Mouse (Mus musculus) liver, embryonic 14.5 days (tissue): Measurements from ENCODE around the gene Hunk. TPM values are rescaled to one million over a fixed set of nuclear protein-coding genes. Genes with fewer than 3 reads are reported as not detected.

Experiments used
- ATAC-seq: fragments of 200-750 bp; cut with Nextera tagmentation; 2 replicates; pipeline ENCODE4 v1.8.0; 2017; ENCODE audit warnings: moderate number of reproducible peaks, mild to moderate bottlenecking, moderate library complexity; ENCODE audit not compliant: insufficient read depth
- DNase-seq, 3 experiments: peaks; one replicate each; pipeline ENCODE4 v3.0.0-alpha.2; 2012 to 2013; ENCODE audit warnings: low read depth in 3 of 3, low spot score in 3 of 3
- H3K27ac ChIP-seq: fragments of 300-500 bp; sonication (generic); 2 replicates; pipeline ENCODE4 v1.5.1; 2014; ENCODE audit warnings: moderate library complexity, mild to moderate bottlenecking, control low read depth, inconsistent platforms
- H3K27me3 ChIP-seq: fragments of 300-500 bp; sonication (generic); 2 replicates; pipeline ENCODE4 v1.6.1; 2014; ENCODE audit warnings: mild to moderate bottlenecking, low read length, moderate library complexity; ENCODE audit not compliant: control insufficient read depth, insufficient read depth
- H3K36me3 ChIP-seq: fragments of 300-500 bp; sonication (generic); replicated peaks from 2 replicates; pipeline ENCODE4 v1.6.1; 2014; ENCODE audit warnings: low read depth; ENCODE audit not compliant: control insufficient read depth, insufficient read depth
- H3K4me1 ChIP-seq, 2 experiments: fragments of 200-500 bp in 1 of 2; fragments of 300-500 bp in 1 of 2; sonication (generic) in 1 of 2; replicated peaks; 2 replicates each; pipeline ENCODE4 v1.6.1; 2012 to 2014; ENCODE audit warnings: antibody characterized with exemption in 1 of 2, inconsistent platforms in 1 of 2, low read length in 1 of 2; ENCODE audit not compliant: control insufficient read depth in 2 of 2, insufficient read depth in 2 of 2
- H3K4me2 ChIP-seq: fragments of 300-500 bp; sonication (generic); 2 replicates; pipeline ENCODE4 v1.6.1; 2014; ENCODE audit warnings: low read depth, mild to moderate bottlenecking, control low read depth, moderate library complexity
- H3K4me3 ChIP-seq, 2 experiments: fragments of 200-500 bp in 1 of 2; fragments of 300-500 bp in 1 of 2; sonication (generic) in 1 of 2; 2 replicates each; pipeline ENCODE4 v1.5.1; 2012 to 2014; ENCODE audit warnings: low read depth in 2 of 2, low read length in 2 of 2, mild to moderate bottlenecking in 2 of 2, control low read depth in 1 of 2, inconsistent platforms in 1 of 2, moderate library complexity in 1 of 2; ENCODE audit not compliant: insufficient read depth in 1 of 2
- H3K9ac ChIP-seq: fragments of 300-500 bp; sonication (generic); replicated peaks from 2 replicates; pipeline ENCODE4 v1.6.1; 2014; ENCODE audit warnings: mild to moderate bottlenecking, control low read depth, moderate library complexity
- H3K9me3 ChIP-seq: fragments of 300-500 bp; sonication (generic); 2 replicates; pipeline ENCODE4 v1.6.1; 2016; ENCODE audit warnings: low read length, mixed read lengths; ENCODE audit not compliant: control insufficient read depth
- CTCF ChIP-seq: IDR thresholded peaks from 2 replicates; pipeline ENCODE4 v1.5.1; 2016; ENCODE audit warnings: antibody characterized with exemption, low read depth, control low read depth
- EP300 ChIP-seq: IDR thresholded peaks from 2 replicates; pipeline ENCODE4 v1.6.1; 2016; ENCODE audit warnings: antibody characterized with exemption, low read depth
- WGBS: fragments of 180-500 bp; shearing (Covaris S2); extraction: QIAGEN DNeasy Blood & Tissue Kit; methylation state at CpG from one replicate; pipeline ENCODE4 v1.1.7; 2014; ENCODE audit not compliant: insufficient replicate concordance; 5-methylcytosine and 5-hydroxymethylcytosine counted together
- polyA plus RNA-seq, 2 experiments: library from polyadenylated mRNA; depleted of rRNA in 1 of 2; stranded (reverse) in 1 of 2; unstranded in 1 of 2; fragments of >200 nt; fragmentation: Nextera tagmentation in 1 of 2; extraction: Ambion mirVana in 1 of 2; gene quantifications; 2 replicates each; pipeline versions ENCODE4 v1.2.1 to v1.2.3; 2012 to 2014

The Hunk gene
- polyA plus RNA-seq, 2 experiments, result 0.80 to 0.88 TPM

DNA sequence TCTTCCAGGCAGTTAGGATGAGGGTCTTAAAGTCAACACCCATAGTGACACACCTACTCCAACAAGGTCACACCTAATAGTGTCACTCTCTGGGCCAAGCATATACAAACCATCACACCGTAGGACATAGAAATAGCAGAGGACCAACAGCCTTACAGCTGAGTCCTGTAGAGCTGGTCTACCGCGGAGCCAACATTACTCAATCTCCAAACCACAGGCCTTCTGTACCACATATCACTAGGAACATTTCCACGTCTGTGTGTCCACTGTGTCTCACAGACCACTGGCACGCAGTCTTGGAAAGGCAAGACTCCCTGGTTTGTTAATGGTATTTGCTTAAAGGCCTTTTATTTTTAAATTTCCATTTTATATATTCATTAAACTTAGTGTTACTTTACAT is 95.8 kb downstream of the Hunk start:
- H3K9ac ChIP-seq, result no peak overlapping the region
- TF ChIP-seq EP300 (no peak), CTCF (no peak)
- no peaks in the 10 kb centered on the region for H3K36me3 ChIP-seq
- H3K9me3 ChIP-seq, result no peaks in the 10 kb centered on the region
- no peak overlapping the region for H3K4me2 ChIP-seq
- ATAC-seq, result no peak
- no peak overlapping the region for H3K4me3 ChIP-seq
- no peak for DNase-seq
- H3K4me1 ChIP-seq, result no peaks in the 10 kb centered on the region
- no peaks in the 10 kb centered on the region for H3K27me3 ChIP-seq
- WGBS, result 54% methylated on average over 5 of the region's 5 CpGs
- no peak overlapping the region for H3K27ac ChIP-seq

DNA sequence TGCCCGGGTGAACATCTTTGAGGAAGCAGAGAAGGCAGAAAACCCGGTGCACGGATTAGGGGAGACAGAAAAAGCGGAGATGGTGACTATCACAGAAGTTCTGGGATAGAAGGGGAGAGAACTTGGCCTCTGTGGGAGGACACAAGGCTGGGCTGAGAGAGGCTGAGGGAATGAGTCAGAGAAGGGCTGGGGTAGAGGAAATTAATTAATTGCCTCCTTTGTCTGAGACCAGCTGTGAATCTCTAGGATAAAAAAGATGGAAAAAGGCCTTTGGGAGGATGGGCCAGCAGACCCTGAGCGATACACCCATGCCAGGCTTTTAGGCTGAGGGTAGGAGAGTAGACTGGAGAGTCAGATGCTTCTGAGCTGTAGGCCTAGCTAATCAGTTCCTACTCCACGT is 97.5 kb downstream of the Hunk start:
- Histone ChIP-seq H3K4me3 (no peak overlapping the region), H3K4me1 (no peaks in the 10 kb centered on the region), H3K27me3 (no peaks in the 10 kb centered on the region), H3K9me3 (no peaks in the 10 kb centered on the region), H3K9ac (no peak overlapping the region), H3K27ac (no peak overlapping the region), H3K36me3 (no peaks in the 10 kb centered on the region), H3K4me2 (no peak overlapping the region)
- TF ChIP-seq CTCF (no peak), EP300 (no peak)
- 74% methylated on average over 6 of the region's 6 CpGs for WGBS
- no peak for DNase-seq
- no peak for ATAC-seq

GRCm38 (mm10) chr16:90485125-90485524 is 99.3 kb downstream of the Hunk start:
- WGBS, result 70% methylated on average over 7 of the region's 7 CpGs
- ATAC-seq, result no peak
- no peak overlapping the region for H3K9ac ChIP-seq
- no peaks in the 10 kb centered on the region for H3K4me1 ChIP-seq
- no peaks in the 10 kb centered on the region for H3K36me3 ChIP-seq
- no peak overlapping the region for H3K27ac ChIP-seq
- no peak overlapping the region for H3K4me3 ChIP-seq
- no peak overlapping the region for H3K4me2 ChIP-seq
- H3K27me3 ChIP-seq, result no peaks in the 10 kb centered on the region
- DNase-seq, result no peak
- TF ChIP-seq CTCF (no peak), EP300 (no peak)
- H3K9me3 ChIP-seq, result no peaks in the 10 kb centered on the region

GRCm38 (mm10) chr16:90485599-90485998 is 99.8 kb downstream of the Hunk start:
- H3K27ac ChIP-seq, result no peak overlapping the region

DNA sequence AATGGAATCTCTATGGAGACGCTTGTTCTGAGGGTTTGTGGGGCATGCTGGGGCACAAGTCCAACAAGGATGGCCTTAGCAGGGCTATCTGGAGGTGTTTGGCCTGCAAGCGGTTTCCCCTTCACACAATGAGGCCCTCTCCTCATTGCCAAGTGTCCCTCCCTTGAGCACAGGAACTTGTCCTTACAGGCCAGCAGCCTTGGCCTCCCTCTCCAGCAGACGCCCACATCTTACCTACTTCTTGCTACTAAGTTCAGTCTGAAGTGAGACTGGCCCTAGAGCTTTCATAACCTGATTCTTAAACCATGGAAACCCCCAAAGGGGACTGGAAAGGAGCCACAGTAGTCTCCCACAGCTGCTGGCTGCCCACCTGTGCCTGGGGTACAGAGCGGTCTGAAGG is 104.3 kb downstream of the Hunk start:
- 57% methylated on average over 4 of the region's 4 CpGs for WGBS
- Histone ChIP-seq H3K9ac (no peak overlapping the region), H3K4me1 (no peaks in the 10 kb centered on the region), H3K4me2 (no peak overlapping the region), H3K27ac (no peak overlapping the region), H3K9me3 (no peaks in the 10 kb centered on the region), H3K4me3 (no peak overlapping the region), H3K36me3 (no peaks in the 10 kb centered on the region), H3K27me3 (no peaks in the 10 kb centered on the region)
- DNase-seq (no peak), ATAC-seq (no peak)
- TF ChIP-seq CTCF, result no peak
- TF ChIP-seq EP300, result no peak

More at GRCm38 (mm10) chr16:90485599-90485998, 99.8 kb downstream of the Hunk start:
- Histone ChIP-seq H3K4me1 (no peaks in the 10 kb centered on the region), H3K9ac (no peak overlapping the region), H3K9me3 (no peaks in the 10 kb centered on the region), H3K4me3 (no peak overlapping the region), H3K36me3 (no peaks in the 10 kb centered on the region), H3K27me3 (no peaks in the 10 kb centered on the region), H3K4me2 (no peak overlapping the region)
- no peak for DNase-seq
- no peak for TF ChIP-seq EP300
- no peak for TF ChIP-seq CTCF
- WGBS, result 57% methylated on average over 4 of the region's 4 CpGs
- no peak for ATAC-seq
